Mouse (Mus musculus): ENCODE data around the gene Mpzl3.

Mpzl3 gene

GRCm38 (mm10) chr9:45046973-45047372, 8.0 kb upstream of the Mpzl3 start:
- DNase-seq, result no peak

GRCm38 (mm10) chr9:45048511-45048910, 6.5 kb upstream of the Mpzl3 start:
- peak; percentile 5 for DNase-seq

DNA sequence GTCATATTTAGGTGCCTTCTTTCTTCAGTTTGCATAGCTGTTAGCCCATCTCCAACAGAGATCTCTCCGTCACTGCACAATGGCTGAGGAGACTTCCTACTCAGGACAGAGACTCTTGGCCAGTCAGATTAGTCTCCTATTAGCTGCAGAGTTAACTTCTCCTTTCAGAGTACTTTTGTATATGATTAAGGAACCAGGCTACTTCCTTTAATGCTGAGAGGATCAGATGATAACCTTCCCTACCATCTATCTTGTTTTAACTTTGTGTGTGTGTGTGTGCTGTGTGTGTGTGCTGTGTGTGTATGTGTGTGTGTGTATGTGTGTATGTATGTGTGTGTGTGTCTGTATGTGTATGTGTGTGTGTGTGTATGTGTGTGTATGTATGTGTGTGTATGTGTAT, 5.3 kb upstream of the Mpzl3 start:
- DNase-seq, result no peak

DNA sequence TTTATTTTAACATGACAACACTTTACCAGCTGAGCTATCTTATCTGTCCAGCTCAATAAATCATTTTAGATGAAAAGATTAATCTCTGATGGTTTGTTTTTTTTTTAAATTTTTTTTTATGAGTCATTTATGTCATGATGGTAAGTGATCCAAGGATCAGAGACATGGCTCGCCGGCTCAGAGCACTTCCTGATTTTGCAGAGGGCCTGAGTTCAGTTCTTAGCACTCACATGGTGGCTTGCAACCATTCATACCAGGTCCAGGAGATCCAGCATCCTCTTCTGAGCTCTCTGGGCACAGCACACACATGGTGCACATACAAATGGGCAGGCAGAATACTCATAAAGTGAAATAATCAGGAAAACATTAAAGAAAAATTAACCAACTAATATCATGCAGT, 4.7 kb upstream of the Mpzl3 start:
- no peak for DNase-seq

DNA sequence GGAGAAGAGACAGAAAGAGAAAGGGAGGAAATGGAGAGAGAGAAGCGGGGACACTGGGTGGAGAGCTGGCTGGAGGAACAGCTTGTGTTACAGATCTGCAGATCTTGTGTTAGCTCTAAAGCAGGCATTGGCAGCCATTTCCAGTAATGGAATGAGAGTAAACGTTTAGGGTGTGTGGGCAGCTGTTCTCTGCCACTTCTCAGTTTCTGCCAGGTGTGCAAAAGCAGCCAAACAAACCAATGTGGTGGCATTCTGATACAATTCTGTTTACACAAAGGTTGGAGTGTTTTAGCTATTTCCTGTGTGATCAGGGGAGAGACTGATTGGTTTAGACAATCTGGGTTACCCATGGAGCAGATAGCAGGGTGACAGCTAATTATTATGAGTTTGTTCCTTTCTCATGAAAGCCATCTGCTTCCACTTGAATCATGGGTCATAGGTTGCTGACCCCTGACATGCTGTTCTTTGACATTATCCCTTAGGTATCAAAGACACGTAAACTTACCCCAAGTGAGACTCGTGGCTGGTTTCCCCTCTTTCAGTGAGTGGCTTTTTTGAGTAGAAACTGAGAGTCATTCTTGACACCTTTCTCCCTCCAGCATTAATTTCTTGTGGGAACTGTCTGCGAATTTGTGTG, 3.4 kb downstream of the Mpzl3 start:
- no peak for DNase-seq

GRCm38 (mm10) chr9:45060151-45060550, 5.2 kb downstream of the Mpzl3 start:
- no peak for DNase-seq

DNA sequence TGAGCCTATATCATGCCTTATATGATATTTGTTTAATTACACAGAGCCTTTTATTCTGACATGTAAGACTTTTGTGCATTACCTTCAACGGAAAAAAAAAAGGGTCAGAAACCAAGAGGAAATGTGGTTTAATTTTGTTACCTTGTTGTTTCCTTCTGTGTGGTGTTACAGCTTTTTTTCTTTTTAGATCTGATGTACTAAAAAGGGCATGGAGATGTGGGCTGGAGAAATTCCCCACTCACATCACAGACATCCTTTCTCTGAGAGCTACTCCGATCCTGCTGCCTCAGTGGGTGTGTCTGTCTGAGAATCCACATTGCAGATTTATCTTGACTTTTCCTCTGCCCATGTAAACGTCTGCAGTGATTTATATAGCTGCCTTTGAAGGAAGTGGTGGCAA, 7.7 kb downstream of the Mpzl3 start:
- DNase-seq, result no peak

GRCm38 (mm10) chr9:45064421-45064820, 9.4 kb downstream of the Mpzl3 start:
- no peak for DNase-seq

- no peak for DNase-seq
Measured at GRCm38 (mm10) chr9:45066735-45067134, 11.7 kb downstream of the Mpzl3 start.

DNA sequence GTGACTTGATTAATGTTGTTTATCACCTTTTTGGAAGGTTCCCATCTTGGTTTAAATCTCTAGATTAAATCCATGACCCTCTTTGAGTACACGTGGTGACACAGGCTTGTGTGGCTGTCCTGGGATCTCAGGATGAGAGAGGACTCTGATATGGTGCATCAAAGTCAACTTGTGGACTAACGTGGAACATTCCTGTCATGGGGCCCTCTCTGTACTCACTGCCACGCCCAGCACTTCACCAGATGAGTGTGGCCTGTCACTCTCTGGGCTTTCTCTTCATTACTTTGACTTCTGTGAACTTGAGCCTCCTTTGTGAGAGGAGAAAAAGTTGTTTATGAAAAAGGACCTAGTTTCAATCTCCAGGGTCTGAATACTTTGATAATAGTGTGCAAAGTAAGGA, 16.8 kb downstream of the Mpzl3 start:
- no peak for DNase-seq

DNA sequence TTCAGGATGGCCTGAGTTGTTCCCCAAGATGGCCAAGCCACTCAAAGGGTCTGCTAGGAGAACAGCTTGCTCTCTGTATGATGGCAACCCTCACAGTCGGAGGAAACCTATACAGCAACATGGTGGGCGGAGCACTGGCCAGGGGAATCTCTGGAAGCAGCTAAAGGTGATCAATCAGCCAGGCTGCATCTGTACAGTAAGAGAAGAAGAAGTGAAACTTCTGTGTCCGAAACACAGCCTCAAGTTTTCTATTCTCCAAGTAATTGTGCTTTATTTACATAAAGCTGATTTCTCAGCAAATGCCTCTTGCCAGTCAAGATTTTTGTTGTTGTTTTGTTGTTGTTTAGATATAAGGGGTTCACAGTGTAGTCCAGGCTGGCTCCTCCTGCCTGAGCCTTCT, 22.9 kb downstream of the Mpzl3 start:
- DNase-seq, result no peak

- peak; percentile 4 for DNase-seq
Measured at GRCm38 (mm10) chr9:45079011-45079410, 24.0 kb downstream of the Mpzl3 start, which contains the start of gene Jaml. TSS of gene Jaml (plus strand) at chr9:45079183.

DNA sequence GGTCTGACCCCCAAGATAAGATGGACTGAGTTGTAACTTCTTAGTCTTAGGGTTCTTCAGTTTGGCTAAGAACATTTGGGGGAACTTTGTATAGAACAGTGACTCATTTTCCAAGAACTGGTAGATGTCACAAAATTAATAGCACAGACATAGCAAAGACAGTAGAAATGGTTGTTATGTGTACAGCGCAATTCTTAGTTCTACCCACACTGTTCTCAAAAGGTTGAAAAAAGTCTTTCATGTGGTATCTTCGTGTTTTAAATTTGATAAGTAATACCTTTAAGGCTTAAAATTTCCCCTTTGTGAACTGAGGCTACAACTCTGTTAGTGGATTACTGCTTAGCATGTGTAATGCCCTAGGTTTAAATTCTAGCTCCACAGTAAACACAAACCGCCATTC, 28.1 kb downstream of the Mpzl3 start:
- no peak for DNase-seq

GRCm38 (mm10) chr9:45084556-45084955, 29.6 kb downstream of the Mpzl3 start:
- no peak for DNase-seq

- DNase-seq, result no peak
Measured at GRCm38 (mm10) chr9:45085741-45086690, 31.0 kb downstream of the Mpzl3 start.

DNA sequence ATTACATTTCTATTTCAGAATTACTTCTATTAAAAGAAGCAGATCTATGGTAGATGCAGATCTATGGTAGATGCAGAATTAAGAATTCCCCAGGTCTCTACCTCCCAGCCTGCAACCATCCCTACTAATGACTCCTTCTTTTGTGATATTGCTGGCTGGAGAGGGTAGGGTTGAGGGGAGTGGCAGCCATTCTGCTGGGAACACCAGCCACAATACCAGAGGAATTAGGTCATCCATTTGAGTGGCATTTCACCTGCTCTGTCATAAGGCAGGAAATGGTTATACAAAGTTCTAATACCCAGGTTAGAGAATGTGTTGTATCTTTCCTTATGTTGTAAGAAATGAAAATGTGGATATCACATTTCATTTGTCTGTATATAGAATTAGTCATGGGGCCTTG, 33.1 kb downstream of the Mpzl3 start:
- DNase-seq, result no peak

DNA sequence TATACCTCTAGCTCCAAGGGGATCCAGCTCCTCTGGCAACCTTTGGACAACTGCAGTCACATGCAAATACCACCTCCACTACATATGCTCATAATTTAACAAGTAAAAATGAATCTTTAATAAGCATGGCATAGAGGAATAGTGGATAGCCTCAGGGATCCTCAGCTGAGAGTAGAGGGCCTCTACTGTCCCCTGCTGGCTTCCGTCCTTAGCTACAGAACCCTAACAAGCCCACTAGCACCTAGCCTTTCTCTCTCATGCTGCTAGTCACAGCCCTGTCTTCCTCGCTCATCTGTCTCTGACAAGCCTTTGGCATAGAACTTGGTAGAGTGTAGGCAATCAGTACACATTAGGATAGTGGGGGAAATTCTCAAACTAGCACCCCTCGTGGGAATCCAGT, 35.8 kb downstream of the Mpzl3 start:
- DNase-seq, result no peak

DNA sequence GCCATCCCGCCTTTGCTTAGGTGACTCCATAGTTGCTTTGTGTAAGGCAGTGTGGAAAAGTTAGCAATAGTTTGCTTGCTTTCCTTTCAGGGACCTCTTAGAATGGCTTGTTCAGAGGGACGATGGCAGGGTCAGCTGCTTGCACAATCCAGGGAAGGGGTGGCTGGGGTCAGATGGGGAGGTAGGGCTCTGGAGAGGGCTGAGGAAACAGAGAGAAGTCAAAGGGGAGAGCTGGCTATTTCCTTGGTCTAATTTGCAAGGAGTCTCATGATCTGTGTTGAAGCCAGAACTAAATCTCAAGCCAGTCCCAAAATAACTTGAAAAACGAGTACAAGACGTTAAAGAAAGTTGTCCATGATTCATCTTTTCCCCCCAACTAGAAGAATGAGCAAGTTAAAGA, 37.7 kb downstream of the Mpzl3 start:
- DNase-seq, result no peak

GRCm38 (mm10) chr9:45095149-45095937, 40.4 kb downstream of the Mpzl3 start:
- DNase-seq, result no peak

DNA sequence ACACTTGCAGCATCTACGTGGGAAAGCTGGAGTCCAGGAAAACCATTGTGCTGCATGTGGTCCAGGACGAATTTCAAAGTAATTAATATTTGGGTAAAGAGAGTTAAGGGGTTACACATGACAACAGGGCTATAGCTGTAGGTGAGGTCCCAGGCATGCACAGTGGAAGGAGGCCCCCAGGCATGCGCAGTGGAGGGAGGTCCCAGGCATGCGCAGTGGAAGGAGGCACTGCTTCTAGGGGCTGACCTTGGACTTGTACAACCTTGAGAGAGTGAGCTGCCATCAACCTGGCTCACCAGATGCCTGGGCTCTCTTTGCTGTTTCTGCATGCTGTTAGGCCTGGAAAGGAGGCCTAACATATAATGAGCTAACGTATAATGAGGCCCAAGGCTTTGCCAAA, 42.9 kb downstream of the Mpzl3 start:
- no peak for DNase-seq

DNA sequence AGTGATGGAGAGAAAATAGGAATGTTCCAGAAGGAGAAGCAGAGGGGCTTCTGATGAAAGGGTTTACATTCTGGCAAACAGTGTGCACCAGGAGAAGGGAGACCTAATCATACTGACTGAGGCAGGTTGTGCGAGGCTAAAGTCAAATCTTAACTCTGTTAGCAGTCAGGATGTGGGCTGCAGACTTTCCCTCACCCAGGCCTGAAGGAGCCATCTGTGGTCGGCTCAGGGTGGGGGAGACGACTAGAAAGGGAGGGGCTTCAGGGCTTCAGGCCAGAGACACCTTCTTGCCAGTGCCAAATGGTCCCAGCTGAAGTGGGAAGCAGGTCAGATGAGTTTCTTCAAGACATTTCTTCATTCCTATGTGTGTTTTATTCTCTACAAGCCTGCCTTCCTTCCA, 43.4 kb downstream of the Mpzl3 start:
- DNase-seq, result no peak

DNA sequence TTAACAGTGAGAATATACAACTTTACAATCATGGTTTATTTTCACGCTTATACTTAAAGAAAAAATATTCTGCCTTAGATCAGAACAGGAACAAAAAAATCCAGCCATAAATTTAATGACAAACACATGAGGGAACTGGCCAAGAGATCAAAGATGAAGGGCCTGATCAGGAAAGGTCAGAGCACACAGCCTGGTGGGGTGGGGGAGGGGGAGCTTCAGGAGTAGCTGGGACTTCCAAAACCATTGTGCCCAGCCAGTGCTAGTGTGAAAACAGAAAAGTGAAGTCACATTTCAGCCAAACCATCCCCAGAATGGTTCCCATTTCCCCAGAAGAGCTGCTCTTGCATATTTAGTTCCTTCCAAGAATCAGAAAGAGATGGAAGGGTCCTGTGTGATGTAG, 47.5 kb downstream of the Mpzl3 start:
- DNase-seq, result no peak

GRCm38 (mm10) chr9:45103211-45103979, 48.4 kb downstream of the Mpzl3 start:
- no peak for DNase-seq
